Mouse (Mus musculus) embryonic fibroblast, embryonic 13.5 days (primary cell): Measurements from ENCODE around the gene Gmds. TPM values are rescaled to one million over a fixed set of nuclear protein-coding genes. Genes with fewer than 3 reads are reported as not detected.

ENCODE experiments used
- H3K27ac ChIP-seq: 2 replicates; pipeline ENCODE4 v1.5.1; 2012; ENCODE audit warnings: low read length, control low read depth, inconsistent platforms; ENCODE audit not compliant: insufficient read depth
- H3K4me1 ChIP-seq: 2 replicates; pipeline ENCODE4 v1.6.1; 2011; ENCODE audit warnings: low read length; ENCODE audit not compliant: control insufficient read depth, insufficient read depth
- H3K4me3 ChIP-seq: 2 replicates; pipeline ENCODE4 v1.5.1; 2011; ENCODE audit warnings: mild to moderate bottlenecking, control low read depth, low read length; ENCODE audit not compliant: insufficient read depth
- CTCF ChIP-seq: IDR thresholded peaks from 2 replicates; pipeline ENCODE4 v1.5.1; 2011; ENCODE audit warnings: mild to moderate bottlenecking, control low read depth, low read length, moderate library complexity, borderline replicate concordance; ENCODE audit not compliant: insufficient read depth
- POLR2A ChIP-seq: IDR thresholded peaks from 2 replicates; pipeline ENCODE4 v1.6.1; 2011; ENCODE audit warnings: low read depth, mild to moderate bottlenecking, control low read depth, low read length, moderate library complexity
- polyA plus RNA-seq: library from polyadenylated mRNA; stranded (reverse); fragments of >200 nt; gene quantifications from 2 replicates; pipeline ENCODE4 v1.2.4, GENCODE M21; 2011; ENCODE audit warnings: low read depth; ENCODE audit not compliant: missing spikeins, insufficient read length

Gmds gene
- polyA plus RNA-seq, 1 experiment = 19.1 TPM

GRCm38 (mm10) chr13:31798075-31798474 is 540.5 kb downstream of the Gmds start:
- Histone ChIP-seq H3K4me3 (no peak overlapping the region), H3K27ac (no peak overlapping the region), H3K4me1 (no peaks in the 10 kb centered on the region)
- TF ChIP-seq CTCF (no peak), POLR2A (no peak)

DNA sequence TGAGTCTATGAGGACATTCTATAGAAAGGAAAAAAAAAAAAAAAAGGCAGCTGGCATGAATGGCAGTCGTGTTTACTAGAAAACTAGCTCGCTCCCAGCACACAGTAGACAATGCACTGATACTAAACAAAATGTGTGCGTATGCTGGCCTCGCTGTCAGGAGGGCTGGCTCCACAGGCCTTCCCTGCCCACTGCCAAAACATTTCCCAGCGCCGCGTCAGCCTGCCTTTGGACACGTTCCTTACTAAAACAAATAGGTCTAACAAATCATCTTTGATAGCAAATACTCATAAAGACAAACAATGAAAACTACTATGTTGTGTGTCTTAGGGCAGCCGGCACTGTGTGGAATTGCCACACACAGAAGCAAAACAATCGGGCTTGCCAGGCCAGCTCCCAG is 541.2 kb downstream of the Gmds start:
- no peak overlapping the region for H3K27ac ChIP-seq
- H3K4me3 ChIP-seq = no peak overlapping the region
- H3K4me1 ChIP-seq = no peaks in the 10 kb centered on the region
- no peak for TF ChIP-seq CTCF
- TF ChIP-seq POLR2A = no peak

DNA sequence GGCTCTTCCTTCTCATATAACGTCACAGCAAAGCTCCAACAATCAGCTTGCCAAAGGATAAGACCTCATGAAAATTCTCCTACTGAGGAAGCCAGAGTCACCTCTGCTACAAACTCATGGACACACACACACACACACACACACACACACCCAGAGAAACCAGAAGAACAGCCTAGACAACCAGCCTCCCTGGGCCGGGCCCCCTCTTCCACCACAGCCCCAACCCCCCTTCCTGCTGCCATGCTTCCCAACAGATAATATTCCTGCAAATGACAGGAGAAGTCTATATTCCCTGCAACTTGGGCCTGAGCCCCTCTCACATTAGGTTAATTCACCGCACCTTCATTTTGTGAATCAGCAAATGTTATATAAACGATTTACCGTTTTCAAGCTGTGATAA is 545.4 kb downstream of the Gmds start:
- H3K4me3 ChIP-seq = no peak overlapping the region

GRCm38 (mm10) chr13:31792480-31793132 is 545.9 kb downstream of the Gmds start:
- no peak overlapping the region for H3K4me3 ChIP-seq
- H3K27ac ChIP-seq = no peak overlapping the region
- no peaks in the 10 kb centered on the region for H3K4me1 ChIP-seq
- no peak for TF ChIP-seq POLR2A
- peak; percentile 76 for TF ChIP-seq CTCF

More for the DNA sequence above, 545.4 kb downstream of the Gmds start:
- Histone ChIP-seq H3K4me1 (no peaks in the 10 kb centered on the region), H3K27ac (no peak overlapping the region)
- TF ChIP-seq POLR2A (no peak), CTCF (no peak)

GRCm38 (mm10) chr13:31784757-31785156 is 553.8 kb downstream of the Gmds start:
- Histone ChIP-seq H3K4me3 (no peak overlapping the region), H3K4me1 (no peaks in the 10 kb centered on the region), H3K27ac (no peak overlapping the region)
- TF ChIP-seq POLR2A = no peak
- no peak for TF ChIP-seq CTCF

GRCm38 (mm10) chr13:31782063-31782462 is 556.5 kb downstream of the Gmds start:
- TF ChIP-seq POLR2A = no peak
- TF ChIP-seq CTCF = no peak
- Histone ChIP-seq H3K4me3 (no peak overlapping the region), H3K4me1 (no peaks in the 10 kb centered on the region), H3K27ac (no peak overlapping the region)

GRCm38 (mm10) chr13:31780299-31780698 is 558.2 kb downstream of the Gmds start:
- no peaks in the 10 kb centered on the region for H3K4me1 ChIP-seq
- TF ChIP-seq CTCF (no peak), POLR2A (no peak)
- H3K27ac ChIP-seq = no peak overlapping the region
- no peak overlapping the region for H3K4me3 ChIP-seq

DNA sequence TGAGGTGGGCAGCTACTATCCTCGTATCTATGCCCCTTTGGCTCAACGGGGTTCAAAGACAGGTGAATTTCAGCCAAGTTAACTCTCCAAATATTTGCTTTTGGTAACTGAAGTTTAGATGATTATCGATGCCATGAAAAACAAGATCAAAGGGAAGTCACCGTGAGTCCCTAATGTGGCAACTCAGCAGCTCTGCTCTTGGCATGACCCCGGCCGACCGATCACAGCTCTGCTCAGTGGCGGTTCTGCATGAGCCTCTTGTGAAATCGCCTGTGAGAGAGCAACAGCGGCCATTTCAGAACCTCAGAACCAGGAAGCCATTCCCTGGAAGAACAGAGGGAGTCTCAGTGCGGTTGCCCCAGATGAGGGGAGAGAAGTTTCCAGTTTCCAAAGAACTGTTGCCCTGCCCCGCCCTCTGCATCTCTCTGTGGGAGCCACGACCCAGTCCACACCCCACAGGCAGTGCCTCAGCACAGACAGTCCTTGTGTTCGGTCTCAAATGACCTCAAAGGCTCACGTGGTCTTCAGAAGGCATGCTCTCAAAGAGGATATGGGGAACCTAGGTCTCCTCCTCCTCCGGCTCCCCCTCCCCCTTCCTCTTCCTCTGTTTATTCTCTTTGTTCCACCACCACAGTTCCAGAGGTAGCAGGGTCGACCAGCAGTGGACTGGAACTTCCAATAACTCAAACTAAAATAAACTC is 559.1 kb downstream of the Gmds start:
- TF ChIP-seq POLR2A (no peak), CTCF (no peak)
- no peak overlapping the region for H3K27ac ChIP-seq
- H3K4me3 ChIP-seq = no peak overlapping the region
- H3K4me1 ChIP-seq = no peaks in the 10 kb centered on the region

GRCm38 (mm10) chr13:31775762-31776161 is 562.8 kb downstream of the Gmds start:
- no peak overlapping the region for H3K27ac ChIP-seq
- no peak for TF ChIP-seq POLR2A
- no peak for TF ChIP-seq CTCF
- H3K4me1 ChIP-seq = no peaks in the 10 kb centered on the region
- no peak overlapping the region for H3K4me3 ChIP-seq

- no peak overlapping the region for H3K4me3 ChIP-seq
- no peak overlapping the region for H3K27ac ChIP-seq
- TF ChIP-seq POLR2A (no peak), CTCF (no peak)
- no peaks in the 10 kb centered on the region for H3K4me1 ChIP-seq
These were observed 565.7 kb downstream of the Gmds start for GRCm38 (mm10) chr13:31772882-31773281.
